Mouse (Mus musculus) forebrain, embryonic 15.5 days (tissue): ENCODE data around the gene Col25a1. TPM values are rescaled to one million over a fixed set of nuclear protein-coding genes. Genes with fewer than 3 reads are reported as not detected.
A peak's percentile ranks its signal among the peaks of the same experiment; 100 is the strongest.

Experiments used
- ATAC-seq: fragments of 200-750 bp; cut with Nextera tagmentation; replicated peaks from 2 replicates; pipeline ENCODE4 v1.8.0; 2017; ENCODE audit warnings: mild to moderate bottlenecking, moderate TSS enrichment, moderate library complexity
- H3K27ac ChIP-seq: fragments of 300-500 bp; sonication (generic); replicated peaks from 2 replicates; pipeline ENCODE4 v1.5.1; 2015; ENCODE audit warnings: mild to moderate bottlenecking, inconsistent platforms
- H3K27me3 ChIP-seq: fragments of 300-500 bp; sonication (generic); 2 replicates; pipeline ENCODE4 v1.6.1; 2015; ENCODE audit warnings: inconsistent platforms
- H3K36me3 ChIP-seq: fragments of 300-500 bp; sonication (generic); 2 replicates; pipeline ENCODE4 v1.6.1; 2015; ENCODE audit warnings: mild to moderate bottlenecking, inconsistent platforms
- H3K4me1 ChIP-seq: fragments of 300-500 bp; sonication (generic); 2 replicates; pipeline ENCODE4 v1.6.1; 2015; ENCODE audit warnings: inconsistent platforms
- H3K4me2 ChIP-seq: fragments of 300-500 bp; sonication (generic); replicated peaks from 2 replicates; pipeline ENCODE4 v1.6.1; 2015; ENCODE audit warnings: mild to moderate bottlenecking, inconsistent platforms
- H3K4me3 ChIP-seq: fragments of 300-500 bp; sonication (generic); 2 replicates; pipeline ENCODE4 v1.5.1; 2015; ENCODE audit warnings: mild to moderate bottlenecking, inconsistent platforms
- H3K9ac ChIP-seq: fragments of 300-500 bp; sonication (generic); replicated peaks from 2 replicates; pipeline ENCODE4 v1.6.1; 2015; ENCODE audit warnings: mild to moderate bottlenecking, inconsistent platforms
- H3K9me3 ChIP-seq: fragments of 300-500 bp; sonication (generic); 2 replicates; pipeline ENCODE4 v1.6.1; 2016; ENCODE audit warnings: inconsistent platforms
- WGBS: fragments of 180-500 bp; shearing (Covaris S2); methylation state at CpG from one replicate; pipeline ENCODE4 v1.1.7; 2015; ENCODE audit warnings: mixed read lengths; 5-methylcytosine and 5-hydroxymethylcytosine counted together
- polyA plus RNA-seq: library from polyadenylated mRNA; unstranded; fragments of >200 nt; fragmentation: Nextera tagmentation; extraction: Ambion mirVana; gene quantifications from 2 replicates; pipeline ENCODE4 v1.2.1, GENCODE M21; 2015

Col25a1 gene
- polyA plus RNA-seq, 1 experiment from 2014 or later = 3.8 TPM

DNA sequence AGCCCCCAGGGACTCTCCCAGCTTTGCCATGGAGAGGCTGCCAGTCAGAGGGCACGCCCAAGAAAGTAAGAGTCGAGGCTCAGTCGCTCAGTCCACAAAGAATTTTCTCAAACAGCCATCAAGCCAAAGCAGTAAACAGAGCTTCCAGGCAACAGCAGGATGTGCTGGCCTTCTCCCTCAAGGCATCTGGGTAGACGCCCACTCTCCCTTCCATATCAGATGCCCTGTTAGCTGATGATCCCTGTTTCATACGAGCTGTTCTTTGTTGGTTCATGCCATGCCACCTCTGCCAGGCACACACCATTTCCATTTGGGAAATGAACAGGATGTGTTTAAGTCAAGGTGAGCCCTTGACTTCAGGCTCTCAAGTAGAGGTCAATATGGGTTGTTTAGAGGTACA, 334.1 kb downstream of the Col25a1 start:
- Histone ChIP-seq H3K4me1 (no peaks in the 10 kb centered on the region), H3K27me3 (no peaks in the 10 kb centered on the region), H3K4me3 (no peak overlapping the region), H3K9ac (no peak overlapping the region), H3K27ac (no peak overlapping the region), H3K36me3 (no peaks in the 10 kb centered on the region), H3K4me2 (no peak overlapping the region), H3K9me3 (no peaks in the 10 kb centered on the region)
- ATAC-seq = no peak
- 90% methylated on average over 5 of the region's 5 CpGs for WGBS

DNA sequence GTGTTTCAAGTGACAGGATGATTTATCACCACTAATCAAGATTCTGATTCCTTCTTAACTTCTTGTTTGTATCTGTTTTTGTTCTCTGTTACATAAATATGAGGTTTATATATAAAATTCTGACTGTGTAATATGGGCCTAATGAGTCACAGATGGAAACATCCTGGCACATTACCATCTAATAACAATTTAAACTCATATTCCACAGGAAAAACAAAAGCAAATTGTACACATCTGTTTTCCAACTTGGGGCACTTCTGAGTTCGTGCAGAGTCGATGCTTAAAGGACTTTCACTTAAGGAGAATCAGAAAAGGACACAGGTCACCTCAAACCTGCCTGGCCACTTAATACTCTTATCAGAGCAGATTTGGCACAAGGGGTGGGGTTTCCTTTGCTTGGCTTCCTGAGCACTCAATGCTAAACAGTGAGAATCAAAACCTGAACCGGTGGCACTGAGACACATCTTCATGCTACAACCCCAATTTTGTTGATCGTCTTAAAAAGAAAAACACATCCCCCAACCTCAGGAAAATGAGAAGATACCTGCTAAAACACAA, 342.0 kb downstream of the Col25a1 start:
- Histone ChIP-seq H3K36me3 (no peaks in the 10 kb centered on the region), H3K27me3 (no peaks in the 10 kb centered on the region), H3K4me1 (no peaks in the 10 kb centered on the region), H3K4me2 (no peak overlapping the region), H3K4me3 (no peak overlapping the region), H3K9ac (no peak overlapping the region), H3K9me3 (no peaks in the 10 kb centered on the region), H3K27ac (no peak overlapping the region)
- ATAC-seq = no peak
- WGBS = 85% methylated on average over 4 of the region's 4 CpGs

DNA sequence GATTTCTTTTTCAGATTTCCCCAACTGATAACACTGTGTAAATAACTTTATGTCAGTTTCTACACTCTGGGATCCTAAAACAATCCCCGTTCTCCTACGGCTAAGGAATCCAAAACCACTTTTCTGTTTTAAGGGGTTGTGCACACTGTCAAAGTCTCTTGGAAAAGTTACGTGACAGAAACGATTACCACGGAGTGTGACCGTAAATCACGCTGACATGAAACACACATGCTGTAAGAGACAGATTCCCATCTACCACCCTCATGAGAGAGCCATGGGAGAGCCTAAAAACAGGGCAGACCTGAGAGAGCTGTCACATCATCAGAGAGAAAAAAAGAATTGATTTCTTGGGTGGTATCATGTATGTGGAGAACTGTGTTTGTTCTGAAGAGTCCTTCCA, 342.7 kb downstream of the Col25a1 start:
- ATAC-seq = no peak

DNA sequence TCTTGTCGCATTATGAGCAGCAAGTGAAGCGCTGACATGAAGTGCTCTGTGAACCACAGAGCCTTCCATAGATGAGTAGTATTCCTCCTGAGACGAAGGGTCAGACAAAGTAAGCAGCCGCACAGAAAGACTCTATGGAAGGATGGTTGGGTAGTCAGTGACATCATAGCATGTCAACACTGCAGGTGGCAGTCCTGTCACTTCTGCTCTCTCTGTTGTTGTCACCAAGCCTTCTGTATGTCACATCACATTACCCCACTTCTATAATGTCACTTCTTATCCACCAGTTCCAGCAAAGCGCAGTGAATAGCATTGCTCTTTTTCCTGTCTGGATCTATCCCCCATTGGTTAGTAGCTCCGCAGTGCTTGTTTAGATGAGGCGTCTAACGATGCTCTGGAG, 351.2 kb downstream of the Col25a1 start:
- H3K4me3 ChIP-seq = no peak overlapping the region
- ATAC-seq = no peak

More for the DNA sequence above, 342.7 kb downstream of the Col25a1 start:
- H3K4me3 ChIP-seq = no peak overlapping the region
- no peaks in the 10 kb centered on the region for H3K27me3 ChIP-seq
- no peaks in the 10 kb centered on the region for H3K4me1 ChIP-seq
- no peak overlapping the region for H3K27ac ChIP-seq
- no peaks in the 10 kb centered on the region for H3K36me3 ChIP-seq
- WGBS = 96% methylated on average over 7 of the region's 7 CpGs
- H3K9me3 ChIP-seq = no peaks in the 10 kb centered on the region
- H3K9ac ChIP-seq = no peak overlapping the region
- H3K4me2 ChIP-seq = no peak overlapping the region

DNA sequence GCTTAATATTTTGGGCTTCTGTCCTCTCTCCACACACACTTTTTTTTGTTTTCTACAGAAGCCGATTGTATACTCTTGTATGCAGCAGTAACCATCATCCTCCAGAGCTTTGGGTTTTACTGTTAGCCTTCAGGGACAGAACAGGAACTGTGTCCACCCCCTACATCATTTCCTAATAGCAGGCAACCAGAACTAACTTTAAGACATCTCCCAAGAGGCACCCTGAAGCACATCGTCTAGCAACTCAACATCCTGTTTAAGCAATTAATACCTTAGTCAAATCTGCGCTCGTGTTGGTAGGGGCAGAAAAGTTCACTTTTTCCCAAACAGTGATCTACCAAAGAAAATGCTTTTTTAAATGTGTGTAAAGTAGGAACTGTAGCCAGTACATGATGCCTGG, 357.5 kb downstream of the Col25a1 start:
- Histone ChIP-seq H3K9ac (no peak overlapping the region), H3K9me3 (no peaks in the 10 kb centered on the region), H3K36me3 (no peaks in the 10 kb centered on the region), H3K4me1 (no peaks in the 10 kb centered on the region), H3K27me3 (no peaks in the 10 kb centered on the region), H3K4me3 (no peak overlapping the region), H3K27ac (no peak overlapping the region), H3K4me2 (no peak overlapping the region)
- 91% methylated on average over 4 of the region's 4 CpGs for whole genome bisulfite sequencing
- ATAC-seq = no peak

More for the DNA sequence above, 351.2 kb downstream of the Col25a1 start:
- Histone ChIP-seq H3K27me3 (no peaks in the 10 kb centered on the region), H3K4me2 (no peak overlapping the region), H3K9ac (no peak overlapping the region), H3K4me1 (no peaks in the 10 kb centered on the region), H3K27ac (no peak overlapping the region), H3K36me3 (no peaks in the 10 kb centered on the region), H3K9me3 (no peaks in the 10 kb centered on the region)
- 75% methylated on average over 8 of the region's 8 CpGs for WGBS

DNA sequence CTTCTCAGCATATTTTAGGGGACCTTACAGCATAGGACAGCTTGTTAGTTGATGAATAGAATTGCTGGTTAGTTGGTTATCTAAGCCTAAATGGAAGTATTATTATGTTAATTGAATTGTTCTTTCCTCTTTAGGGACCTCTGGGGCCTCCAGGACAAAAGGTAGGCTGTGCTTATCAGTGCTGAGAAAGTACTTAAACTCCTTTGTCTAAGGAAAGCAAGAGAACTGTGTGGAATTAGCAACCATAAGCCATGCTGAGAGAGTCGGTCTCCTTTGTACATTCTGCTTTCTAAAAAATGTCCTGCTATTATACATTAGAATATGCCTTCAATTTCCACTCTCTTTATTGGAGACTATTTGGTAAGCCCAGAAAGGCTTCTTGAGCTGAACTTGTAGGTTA, 362.9 kb downstream of the Col25a1 start:
- Histone ChIP-seq H3K9me3 (no peaks in the 10 kb centered on the region), H3K27ac (no peak overlapping the region), H3K27me3 (no peaks in the 10 kb centered on the region), H3K4me3 (no peak overlapping the region), H3K4me2 (no peak overlapping the region), H3K4me1 (no peaks in the 10 kb centered on the region), H3K36me3 (no peaks in the 10 kb centered on the region), H3K9ac (no peak overlapping the region)
- 6% methylated on average over 1 of the region's 1 CpGs for WGBS
- no peak; the same call in 1 of the 2 replicates for ATAC-seq

DNA sequence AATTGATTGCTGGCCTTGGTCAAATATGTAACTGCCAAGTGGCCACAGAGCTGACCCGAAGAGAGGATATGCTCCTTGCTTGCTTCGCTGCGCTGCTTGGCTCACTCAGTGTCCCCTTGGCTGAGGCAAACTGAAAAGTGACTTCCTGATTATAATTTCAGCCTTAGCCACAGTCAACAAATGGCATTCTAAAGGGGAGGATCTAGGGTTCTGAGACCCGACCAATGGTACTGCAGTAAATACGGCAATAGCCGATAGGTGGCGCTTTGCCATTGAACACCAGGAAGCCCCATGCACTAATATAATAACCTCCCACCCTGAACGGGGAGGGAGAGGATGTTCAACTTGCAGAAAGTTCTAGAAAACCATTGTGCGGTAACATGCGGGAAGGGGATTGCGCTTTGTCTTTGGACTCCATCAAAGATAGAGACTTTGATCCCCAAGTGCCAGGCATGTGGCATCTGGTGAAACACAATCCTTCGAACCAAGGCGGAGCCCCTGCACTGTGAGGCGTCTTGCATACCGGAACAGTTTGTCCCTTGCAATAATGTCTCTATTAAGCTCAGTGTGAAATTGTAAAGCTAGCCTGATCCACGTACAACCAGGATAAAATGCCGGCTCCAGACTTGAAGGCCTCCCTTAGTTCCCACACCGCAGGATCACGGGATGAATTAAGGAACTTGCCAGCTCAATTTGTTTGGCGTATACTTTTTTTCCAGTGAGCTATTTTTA, 363.5 kb downstream of the Col25a1 start:
- Histone ChIP-seq H3K4me3 (no peak overlapping the region), H3K9me3 (no peaks in the 10 kb centered on the region), H3K4me2 (no peak overlapping the region), H3K36me3 (no peaks in the 10 kb centered on the region), H3K27ac (no peak overlapping the region), H3K9ac (no peak overlapping the region), H3K27me3 (no peaks in the 10 kb centered on the region), H3K4me1 (no peaks in the 10 kb centered on the region)
- ATAC-seq = 0 out of 2 replicates have a peak, but pooled peaks have one; percentile 38
- 63% methylated on average over 20 of the region's 20 CpGs for WGBS

DNA sequence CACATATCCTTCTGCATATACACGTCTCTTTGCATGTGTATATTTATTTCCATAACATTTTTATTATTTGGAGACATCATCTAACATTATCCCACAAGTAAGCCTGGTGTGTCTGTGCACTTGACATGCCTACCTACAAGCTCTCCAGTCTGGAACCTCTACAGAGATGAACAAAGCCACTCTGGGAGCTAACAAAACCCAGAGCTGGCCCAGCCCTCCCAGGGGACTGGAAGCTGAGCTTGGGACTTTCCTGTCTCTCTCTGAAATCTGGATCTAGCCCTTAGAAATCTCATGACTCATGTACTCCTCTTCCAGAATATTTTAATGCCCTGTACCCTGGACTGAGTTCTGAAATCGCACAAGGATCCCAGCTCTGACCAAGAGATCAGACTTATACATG, 365.7 kb downstream of the Col25a1 start:
- H3K4me1 ChIP-seq = no peaks in the 10 kb centered on the region
- H3K9ac ChIP-seq = no peak overlapping the region
- no peaks in the 10 kb centered on the region for H3K27me3 ChIP-seq
- no peak for ATAC-seq
- no peaks in the 10 kb centered on the region for H3K9me3 ChIP-seq
- H3K4me2 ChIP-seq = no peak overlapping the region
- H3K36me3 ChIP-seq = no peaks in the 10 kb centered on the region
- H3K4me3 ChIP-seq = no peak overlapping the region
- no peak overlapping the region for H3K27ac ChIP-seq
- WGBS = 91% methylated on average over 2 of the region's 2 CpGs

DNA sequence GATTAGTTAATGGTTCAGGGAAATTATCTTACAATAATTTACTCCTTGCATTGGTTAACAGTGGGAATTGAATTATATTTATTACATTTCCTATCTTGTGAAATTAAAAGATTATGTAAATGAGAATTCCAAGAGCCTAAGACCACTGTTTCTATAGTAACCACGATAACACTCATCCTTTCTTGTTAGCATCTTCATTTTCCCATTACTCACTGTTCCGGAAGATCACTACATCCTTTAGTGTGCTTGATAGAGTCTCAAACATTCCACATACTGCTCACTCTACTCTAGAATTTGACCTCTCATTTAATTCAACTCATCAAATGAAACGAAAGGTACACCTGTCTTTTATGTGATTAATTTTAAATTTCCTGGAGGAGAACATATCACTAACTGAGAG, 370.4 kb downstream of the Col25a1 start:
- ATAC-seq = no peak
- no peak overlapping the region for H3K27ac ChIP-seq
- no peaks in the 10 kb centered on the region for H3K36me3 ChIP-seq
- H3K9ac ChIP-seq = no peak overlapping the region
- no peak overlapping the region for H3K4me2 ChIP-seq
- WGBS = 76% methylated on average over 3 of the region's 3 CpGs
- H3K4me3 ChIP-seq = no peak overlapping the region
- no peaks in the 10 kb centered on the region for H3K9me3 ChIP-seq
- no peaks in the 10 kb centered on the region for H3K4me1 ChIP-seq
- no peaks in the 10 kb centered on the region for H3K27me3 ChIP-seq

DNA sequence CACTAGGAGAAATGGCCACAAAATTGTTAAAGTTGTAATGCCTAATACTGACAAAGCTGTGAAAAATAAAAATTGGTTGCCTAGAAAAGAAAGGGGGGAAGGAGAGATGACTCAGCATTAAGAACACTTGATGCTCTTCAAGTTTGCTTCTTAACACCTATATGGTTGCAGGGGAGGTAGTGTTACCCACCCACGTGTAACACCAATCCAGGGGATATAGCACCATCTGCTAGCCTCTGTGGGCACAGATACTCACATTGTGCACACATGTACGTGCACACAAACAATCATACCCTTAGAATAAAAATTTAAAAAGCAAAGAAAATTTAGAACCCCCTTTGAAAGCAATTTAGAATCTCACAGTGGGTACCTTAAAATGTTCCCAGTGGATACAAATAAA, 377.0 kb downstream of the Col25a1 start:
- no peak overlapping the region for H3K4me2 ChIP-seq
- 80% methylated on average over 2 of the region's 2 CpGs for WGBS
- H3K4me3 ChIP-seq = no peak overlapping the region
- H3K9me3 ChIP-seq = no peaks in the 10 kb centered on the region
- H3K4me1 ChIP-seq = no peaks in the 10 kb centered on the region
- no peaks in the 10 kb centered on the region for H3K36me3 ChIP-seq
- H3K27me3 ChIP-seq = no peaks in the 10 kb centered on the region
- no peak for ATAC-seq
- no peak overlapping the region for H3K27ac ChIP-seq
- no peak overlapping the region for H3K9ac ChIP-seq

DNA sequence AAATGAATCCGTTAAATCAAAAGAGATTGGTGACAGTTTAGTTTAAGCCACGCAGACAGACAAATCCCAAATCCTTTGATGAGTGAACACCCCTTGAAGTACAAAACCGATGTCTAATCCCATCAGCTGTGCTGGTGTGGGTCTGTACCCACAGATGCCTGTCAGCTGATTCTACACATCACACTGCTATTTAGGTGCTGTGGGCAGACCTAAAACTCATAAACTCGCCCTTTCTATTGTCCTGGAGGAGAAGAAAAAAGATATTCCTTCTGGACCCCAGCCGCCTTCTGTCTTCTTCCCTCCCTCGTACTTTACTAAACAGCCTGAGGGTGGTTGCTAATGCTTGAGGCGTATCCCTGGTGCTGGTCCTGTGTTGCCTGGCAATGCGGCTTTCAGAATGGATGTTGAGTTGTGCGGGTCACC, 387.2 kb downstream of the Col25a1 start:
- Histone ChIP-seq H3K27me3 (no peaks in the 10 kb centered on the region), H3K9ac (no peak overlapping the region), H3K4me3 (no peak overlapping the region), H3K4me1 (peaks cover 8% of the 10 kb centered on the region; the same call in 1 of the 2 replicates), H3K4me2 (no peak overlapping the region), H3K27ac (no peak overlapping the region), H3K9me3 (no peaks in the 10 kb centered on the region), H3K36me3 (no peaks in the 10 kb centered on the region)
- 27% methylated on average over 9 of the region's 9 CpGs for WGBS
- peak; percentile 58; the same call in 1 of the 2 replicates for ATAC-seq

DNA sequence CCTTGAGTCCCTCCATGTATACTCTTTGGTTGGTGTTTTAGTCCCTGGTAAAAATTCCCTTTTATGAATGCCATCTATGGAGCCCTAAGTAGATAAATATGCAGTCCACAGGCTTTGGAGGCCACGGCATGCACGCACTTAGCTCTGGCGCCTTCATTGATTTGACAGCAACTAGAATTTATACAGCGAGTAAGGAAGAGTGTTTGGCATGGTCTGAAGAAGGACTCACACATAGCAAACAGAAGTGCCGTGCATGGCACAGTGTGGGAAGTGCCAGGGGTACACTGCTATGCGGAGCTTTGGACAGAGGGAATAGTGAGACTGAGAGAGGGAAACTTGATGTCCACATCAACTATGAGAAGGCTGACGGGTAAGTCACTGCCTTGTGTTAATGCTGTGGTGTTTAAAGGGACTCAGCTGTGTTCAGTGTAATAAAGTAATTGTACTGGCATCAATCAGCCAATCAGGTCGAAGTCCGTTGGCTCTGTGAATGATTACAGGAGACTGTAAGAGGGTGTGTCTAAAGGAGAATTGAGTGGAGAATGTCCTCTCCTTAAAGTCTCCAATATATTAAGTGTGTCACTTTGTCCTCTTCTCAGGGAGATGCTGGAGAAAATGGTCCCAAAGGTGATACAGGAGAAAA, 390.7 kb downstream of the Col25a1 start:
- H3K9ac ChIP-seq = no peak overlapping the region
- 92% methylated on average over 9 of the region's 9 CpGs for WGBS
- no peak overlapping the region for H3K4me2 ChIP-seq
- H3K9me3 ChIP-seq = no peaks in the 10 kb centered on the region
- peaks cover 8% of the 10 kb centered on the region; the same call in 1 of the 2 replicates for H3K4me1 ChIP-seq
- no peak for ATAC-seq
- no peak overlapping the region for H3K27ac ChIP-seq
- no peak overlapping the region for H3K4me3 ChIP-seq
- H3K27me3 ChIP-seq = no peaks in the 10 kb centered on the region
- H3K36me3 ChIP-seq = no peaks in the 10 kb centered on the region
